Mouse (Mus musculus): ENCODE data around the gene Prrc2a. TPM values are rescaled to one million over a fixed set of nuclear protein-coding genes. Genes with fewer than 3 reads are reported as not detected.

Gene Prrc2a
- polyA plus RNA-seq, 1 experiment, result 770 TPM

GRCm38 (mm10) chr17:35133517-35133916 lies 31.2 kb downstream of the Prrc2a start:
- Histone ChIP-seq H3K4me3 (ENCODE audit: control insufficient read depth, insufficient read depth, low read length) (no peak overlapping the region), H3K27ac (ENCODE audit: control insufficient read depth, insufficient read depth, low read length) (no peak overlapping the region), H3K36me3 (ENCODE audit: control insufficient read depth, insufficient read depth, low read length) (peaks cover 4% of the 10 kb centered on the region), H3K4me1 (replicated peaks; ENCODE audit: control insufficient read depth, insufficient read depth, low read length) (peaks cover 4% of the 10 kb centered on the region), H3K27me3 (ENCODE audit: control insufficient read depth, insufficient read depth, low read length) (no peaks in the 10 kb centered on the region)
- WGBS, result 96% methylated on average over 7 of the region's 7 CpGs
- TF ChIP-seq POLR2A (IDR thresholded peaks at IDR 0.05; ENCODE audit: control insufficient read depth, extremely low read depth, insufficient read depth, low read length, poor library complexity) (no peak), CTCF (IDR thresholded peaks at IDR 0.05; ENCODE audit: borderline replicate concordance, control insufficient read depth, extremely low read depth, insufficient read depth, low read length, poor library complexity) (no peak)
- DNase-seq, result no peak

GRCm38 (mm10) chr17:35132174-35132560 lies 32.5 kb downstream of the Prrc2a start:
- no peaks in the 10 kb centered on the region for H3K36me3 ChIP-seq (ENCODE audit: control insufficient read depth, insufficient read depth, low read length)
- peaks cover 11% of the 10 kb centered on the region for H3K4me1 ChIP-seq (replicated peaks; ENCODE audit: control insufficient read depth, insufficient read depth, low read length)
- 89% methylated on average over 3 of the region's 3 CpGs for WGBS
- H3K4me3 ChIP-seq (ENCODE audit: control insufficient read depth, insufficient read depth, low read length), result no peak overlapping the region
- no peak overlapping the region for H3K27ac ChIP-seq (ENCODE audit: control insufficient read depth, insufficient read depth, low read length)
- no peak for DNase-seq
- TF ChIP-seq CTCF (IDR thresholded peaks at IDR 0.05; ENCODE audit: borderline replicate concordance, control insufficient read depth, extremely low read depth, insufficient read depth, low read length, poor library complexity) (no peak), POLR2A (IDR thresholded peaks at IDR 0.05; ENCODE audit: control insufficient read depth, extremely low read depth, insufficient read depth, low read length, poor library complexity) (no peak)
- no peaks in the 10 kb centered on the region for H3K27me3 ChIP-seq (ENCODE audit: control insufficient read depth, insufficient read depth, low read length)

DNA sequence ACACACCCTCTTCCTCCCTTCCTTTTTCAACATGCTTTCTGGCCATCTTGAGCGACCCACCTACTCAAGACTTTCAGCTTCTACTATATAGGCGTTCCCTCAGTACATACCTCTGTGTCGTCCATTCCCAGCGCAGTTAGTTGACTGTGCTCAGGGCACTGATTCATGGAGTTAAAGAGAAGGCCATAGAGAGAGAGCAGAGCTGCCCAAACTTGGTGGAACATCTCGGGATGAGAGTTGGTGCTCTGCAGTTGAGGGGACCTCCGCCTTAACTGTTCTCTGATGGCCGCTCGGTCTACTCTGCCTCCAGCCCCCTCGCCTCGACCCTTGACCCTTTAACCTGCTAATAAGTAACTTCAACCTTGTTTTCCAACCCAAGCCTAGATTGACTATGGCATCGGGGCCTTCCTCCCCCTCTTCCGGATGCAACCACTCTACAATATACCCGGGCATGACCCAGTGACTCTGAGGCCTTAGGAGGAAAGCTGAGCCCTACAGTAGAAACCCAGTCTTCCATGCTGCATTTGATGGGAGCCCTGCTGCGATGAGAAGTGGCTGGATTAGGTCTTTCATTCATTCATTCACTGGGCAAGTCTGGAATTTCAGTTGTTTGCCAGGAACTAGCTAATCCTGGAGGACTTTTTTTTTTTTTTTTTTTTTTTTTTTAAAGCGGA lies 33.1 kb downstream of the Prrc2a start, which contains the start of gene Apom:
TSS of gene Apom (minus strand) at position 551 of the 674 bp plus-strand sequence.
- no peak for TF ChIP-seq CTCF (IDR thresholded peaks at IDR 0.05; ENCODE audit: borderline replicate concordance, control insufficient read depth, extremely low read depth, insufficient read depth, low read length, poor library complexity)
- TF ChIP-seq POLR2A (IDR thresholded peaks at IDR 0.05; ENCODE audit: control insufficient read depth, extremely low read depth, insufficient read depth, low read length, poor library complexity), result no peak
- Histone ChIP-seq H3K4me3 (ENCODE audit: control insufficient read depth, insufficient read depth, low read length) (no peak within 1 kb of the TSS), H3K36me3 (ENCODE audit: control insufficient read depth, insufficient read depth, low read length) (no peaks in the 10 kb centered on the region), H3K27ac (ENCODE audit: control insufficient read depth, insufficient read depth, low read length) (no peak within 1 kb of the TSS), H3K27me3 (ENCODE audit: control insufficient read depth, insufficient read depth, low read length) (no peaks in the 10 kb centered on the region), H3K4me1 (replicated peaks; ENCODE audit: control insufficient read depth, insufficient read depth, low read length) (peaks cover 17% of the 10 kb centered on the region)
- DNase-seq, result no peak
- 89% methylated on average over 15 of the region's 15 CpGs for WGBS

GRCm38 (mm10) chr17:35131038-35131437 lies 33.7 kb downstream of the Prrc2a start:
- 94% methylated on average over 8 of the region's 8 CpGs for WGBS
- Histone ChIP-seq H3K27me3 (ENCODE audit: control insufficient read depth, insufficient read depth, low read length) (no peaks in the 10 kb centered on the region), H3K36me3 (ENCODE audit: control insufficient read depth, insufficient read depth, low read length) (no peaks in the 10 kb centered on the region), H3K27ac (ENCODE audit: control insufficient read depth, insufficient read depth, low read length) (no peak overlapping the region), H3K4me1 (replicated peaks; ENCODE audit: control insufficient read depth, insufficient read depth, low read length) (peaks cover 16% of the 10 kb centered on the region), H3K4me3 (ENCODE audit: control insufficient read depth, insufficient read depth, low read length) (no peak overlapping the region)
- DNase-seq, result no peak
- no peak for TF ChIP-seq CTCF (IDR thresholded peaks at IDR 0.05; ENCODE audit: borderline replicate concordance, control insufficient read depth, extremely low read depth, insufficient read depth, low read length, poor library complexity)
- TF ChIP-seq POLR2A (IDR thresholded peaks at IDR 0.05; ENCODE audit: control insufficient read depth, extremely low read depth, insufficient read depth, low read length, poor library complexity), result no peak

DNA sequence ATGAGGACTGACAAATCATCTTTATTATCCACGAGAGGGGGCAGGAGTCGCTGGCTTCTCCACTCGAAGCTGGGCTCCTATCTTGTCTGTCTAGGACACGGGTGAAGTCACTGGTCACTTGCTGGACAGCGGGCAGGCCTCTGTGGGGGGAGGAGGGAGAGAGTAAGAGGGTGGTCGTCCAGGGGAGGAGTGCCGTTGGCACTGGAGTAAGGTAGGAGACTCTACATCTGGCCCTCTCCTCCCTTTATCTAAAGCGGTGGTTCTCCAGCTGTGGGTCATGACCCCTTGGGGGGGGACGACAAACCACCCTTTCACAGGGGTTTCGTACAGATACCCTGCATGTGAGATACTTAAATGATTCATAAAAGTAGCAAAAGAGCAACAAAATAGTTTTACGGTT lies 35.7 kb downstream of the Prrc2a start:
- WGBS, result 93% methylated on average over 11 of the region's 11 CpGs
- Histone ChIP-seq H3K27me3 (ENCODE audit: control insufficient read depth, insufficient read depth, low read length) (no peaks in the 10 kb centered on the region), H3K36me3 (ENCODE audit: control insufficient read depth, insufficient read depth, low read length) (no peaks in the 10 kb centered on the region), H3K4me1 (replicated peaks; ENCODE audit: control insufficient read depth, insufficient read depth, low read length) (peaks cover 17% of the 10 kb centered on the region), H3K4me3 (ENCODE audit: control insufficient read depth, insufficient read depth, low read length) (no peak overlapping the region), H3K27ac (ENCODE audit: control insufficient read depth, insufficient read depth, low read length) (no peak overlapping the region)
- no peak for DNase-seq
- TF ChIP-seq CTCF (IDR thresholded peaks at IDR 0.05; ENCODE audit: borderline replicate concordance, control insufficient read depth, extremely low read depth, insufficient read depth, low read length, poor library complexity) (no peak), POLR2A (IDR thresholded peaks at IDR 0.05; ENCODE audit: control insufficient read depth, extremely low read depth, insufficient read depth, low read length, poor library complexity) (no peak)

- WGBS, result 34% methylated on average over 13 of the region's 13 CpGs
- Histone ChIP-seq H3K36me3 (ENCODE audit: control insufficient read depth, insufficient read depth, low read length) (no peaks in the 10 kb centered on the region), H3K4me3 (ENCODE audit: control insufficient read depth, insufficient read depth, low read length) (peak overlapping the region; percentile 76), H3K4me1 (replicated peaks; ENCODE audit: control insufficient read depth, insufficient read depth, low read length) (peaks cover 22% of the 10 kb centered on the region), H3K27ac (ENCODE audit: control insufficient read depth, insufficient read depth, low read length) (peak overlapping the region; percentile 81), H3K27me3 (ENCODE audit: control insufficient read depth, insufficient read depth, low read length) (no peaks in the 10 kb centered on the region)
- TF ChIP-seq CTCF (IDR thresholded peaks at IDR 0.05; ENCODE audit: borderline replicate concordance, control insufficient read depth, extremely low read depth, insufficient read depth, low read length, poor library complexity) (no peak), POLR2A (IDR thresholded peaks at IDR 0.05; ENCODE audit: control insufficient read depth, extremely low read depth, insufficient read depth, low read length, poor library complexity) (no peak)
- no peak for DNase-seq
Observed at GRCm38 (mm10) chr17:35127017-35127416, 37.7 kb downstream of the Prrc2a start.
